Mouse (Mus musculus) testis, adult 10 weeks (tissue): Measurements from ENCODE around the gene Zfp937. TPM values are rescaled to one million over a fixed set of nuclear protein-coding genes. Genes with fewer than 3 reads are reported as not detected.

ENCODE experiments used
- polyA plus RNA-seq: library from polyadenylated mRNA; stranded (reverse); fragments of 350-450 nt; fragmentation: Illumina TruSeq; extraction: RNeasy Lipid Tissue Mini Kit (QIAGEN cat#74804); gene quantifications from one replicate; pipeline ENCODE4 v1.2.3, GENCODE M21; 2014; ENCODE audit warnings: low read depth, low replicate concordance

Zfp937 gene
- 4.5 TPM for polyA plus RNA-seq

GRCm38 (mm10) chr2:150217600-150218362, at the start of gene Zfp937:
Gene Zfp937, plus strand, starts transcription at chr2:150218073.

GRCm38 (mm10) chr2:150179579-150179978, 38.3 kb upstream of the Zfp937 start, which contains the start of gene Gm10770:
Gene Gm10770, minus strand, starts transcription at chr2:150179679.

GRCm38 (mm10) chr2:150181570-150181999, 36.3 kb upstream of the Zfp937 start, which contains the start of gene Gm14139:
Gene Gm14139, plus strand, starts transcription at chr2:150181755.

GRCm38 (mm10) chr2:150255491-150255890, 37.6 kb downstream of the Zfp937 start, which contains the start of gene Gm21994:
Gene Gm21994, minus strand, starts transcription at chr2:150255591.

GRCm38 (mm10) chr2:150257291-150257690, 39.4 kb downstream of the Zfp937 start, which contains the start of gene Gm14124:
Gene Gm14124, plus strand, starts transcription at chr2:150257517.

Other genes starting within 250 kb of the Zfp937 start
- gene Zfp120, start 81.4 kb upstream of the Zfp937 start, polyA plus RNA-seq, result 6.0 TPM
- gene Gm10770, start 38.4 kb upstream of the Zfp937 start, polyA plus RNA-seq, result 0.80 TPM
- 3.9 TPM for gene Gm14139, start 36.3 kb upstream of the Zfp937 start, polyA plus RNA-seq
- 9.4 TPM for gene Gm21994, start 37.5 kb downstream of the Zfp937 start, polyA plus RNA-seq
- gene Gm14124, start 39.4 kb downstream of the Zfp937 start, polyA plus RNA-seq, result 1.0 TPM
- gene Gm10130, start 105.6 kb downstream of the Zfp937 start, polyA plus RNA-seq, result 3.5 TPM
- 6.5 TPM for gene 3300002I08Rik, start 144.7 kb downstream of the Zfp937 start, polyA plus RNA-seq
- gene Zfp442, start 233.4 kb downstream of the Zfp937 start, polyA plus RNA-seq, result 13.3 TPM